1 mouse cellular context compared by ENCODE assay signal in genomic region chr10:79788386-79789158, GRCm38 (mm10).
A peak's percentile ranks its signal among the peaks of the same experiment; 100 is the strongest.
TF ChIP-seq lines count a peak whose summit lies in the region.

No protein-coding gene starts in this region.

TF ChIP-seq in CH12.LX, 34 proteins besides CTCF, POLR2A, EP300 and RAD21:
- TF ChIP-seq SMC3 (IDR thresholded peaks at IDR 0.05; ENCODE audit: low read depth, low read length) (peak; percentile 87), KAT2A (IDR thresholded peaks at IDR 0.05; ENCODE audit: insufficient replicate concordance, low read length) (no peak), BHLHE40 (IDR thresholded peaks at IDR 0.05; ENCODE audit: low read depth, low read length) (no peak), ZC3H11A (IDR thresholded peaks at IDR 0.05; ENCODE audit: low read depth, low read length) (no peak), MEF2A (IDR thresholded peaks at IDR 0.05; ENCODE audit: borderline replicate concordance, low read depth, low read length) (0 out of 2 replicates have a peak, but pooled peaks have one; percentile 7)
